ENCODE assay signal across 9 mouse cellular contexts in the genomic region with DNA sequence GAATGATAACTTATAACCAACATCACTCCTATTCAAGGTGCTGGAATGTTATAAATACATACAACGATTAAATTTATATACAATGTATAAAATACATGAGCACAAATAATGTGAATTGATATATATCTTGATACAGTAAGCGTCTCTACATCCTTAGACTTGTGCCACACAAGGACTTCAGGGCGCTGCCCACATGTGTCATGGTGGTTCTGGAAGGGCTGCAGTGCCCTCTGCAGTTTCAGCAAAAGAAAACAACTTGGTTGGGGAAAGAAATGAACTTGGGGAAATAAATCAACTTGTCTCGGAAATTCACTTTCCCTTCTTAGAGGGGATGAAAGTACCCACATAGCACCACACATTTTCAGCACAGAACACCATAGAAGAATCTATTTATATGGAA. TPM values are rescaled to one million over a fixed set of nuclear protein-coding genes. Genes with fewer than 3 reads are reported as not detected.
A peak's percentile ranks its signal among the peaks of the same experiment; 100 is the strongest.
DNase-seq lines count a peak whose midpoint lies in the region; ATAC-seq lines count a peak whose summit lies in the region.
"Had no signal": no experiment of that assay in that cellular context is flagged by ENCODE, and none has a peak within 500 bp of the region (broad histone marks: within the 10 kb centered on the region; RNA-seq: fewer than 3 reads in every experiment).

No protein-coding gene starts in this region.

- H3K36me3 ChIP-seq in kidney, embryonic 14.5 days (ENCODE audit: control insufficient read depth, insufficient read depth, low read length), result no peaks in the 10 kb centered on the region
- H3K36me3 ChIP-seq: embryonic facial prominence, embryonic 13.5 days; liver, embryonic 13.5 days had no signal

- H3K27me3 ChIP-seq in kidney, embryonic 14.5 days (ENCODE audit: control insufficient read depth, insufficient read depth, low read length), result no peaks in the 10 kb centered on the region
- H3K27me3 ChIP-seq: embryonic facial prominence, embryonic 13.5 days; liver, embryonic 13.5 days had no signal

- WGBS in kidney, embryonic 14.5 days, result 46% methylated on average over 4 of the region's 4 CpGs

- no peak overlapping the region for H3K4me3 ChIP-seq in kidney, embryonic 14.5 days (ENCODE audit: low read length)
- H3K4me3 ChIP-seq: embryonic facial prominence, embryonic 13.5 days; liver, embryonic 13.5 days had no signal

- no peak for DNase-seq in kidney, adult 18-20 months
- peak; percentile 18 for DNase-seq in ZHBTc4 (ENCODE audit: low read depth, low spot score)
- DNase-seq in forelimb bud, embryonic 11.5 days (ENCODE audit: low read depth, low spot score), result peak; percentile 45
- peak; percentile 16 to 43 for DNase-seq in left cerebral cortex, postnatal 25 days (ENCODE audit: low spot score in 2 of 2)
- DNase-seq in retina, embryonic 14.5 days (ENCODE audit: low spot score), result peak; percentile 65
- DNase-seq: liver, embryonic 13.5 days had no signal

- no peaks in the 10 kb centered on the region for H3K4me1 ChIP-seq in kidney, embryonic 14.5 days (ENCODE audit: control insufficient read depth, insufficient read depth, low read length)

- no peak overlapping the region for H3K4me2 ChIP-seq in kidney, embryonic 14.5 days (replicated peaks; ENCODE audit: low read depth, low read length)
- H3K4me2 ChIP-seq: embryonic facial prominence, embryonic 13.5 days; liver, embryonic 13.5 days had no signal

- peak; percentile 63; the same call in 1 of the 2 replicates for ATAC-seq in kidney, embryonic 14.5 days (ENCODE audit: low FRiP score, low TSS enrichment)
- ATAC-seq in CD4-positive, CD25-positive, alpha-beta regulatory T cell, adult 4 months, result peak; percentile 54

- no peak overlapping the region for H3K27ac ChIP-seq in kidney, embryonic 14.5 days (ENCODE audit: low read depth, low read length)
- H3K27ac ChIP-seq: embryonic facial prominence, embryonic 13.5 days; liver, embryonic 13.5 days had no signal

- no peak overlapping the region for H3K9ac ChIP-seq in kidney, embryonic 14.5 days (ENCODE audit: low read depth, low read length)
- H3K9ac ChIP-seq: embryonic facial prominence, embryonic 13.5 days; liver, embryonic 13.5 days had no signal

- no peaks in the 10 kb centered on the region for H3K9me3 ChIP-seq in kidney, embryonic 14.5 days (ENCODE audit: control insufficient read depth, low read length)
- H3K9me3 ChIP-seq: embryonic facial prominence, embryonic 13.5 days; liver, embryonic 13.5 days had no signal

- intact Hi-C loops in left cerebral cortex, postnatal 25 days (cut with DNase I), result loop anchor here (2.0 kb wide), 1 partner anchor 558 kb away; no protein-coding TSS in a partner anchor

RNA-seq across cellular contexts. Expression of gene Cenpe, which starts 5.7 kb away (rescaled TPM):
- 46.7 and 49.3 TPM in 2 replicates for polyA plus RNA-seq in kidney, embryonic 14.5 days (2014; fragmentation: Nextera tagmentation; extraction: Ambion mirVana)
- 1 to 10 TPM; 2.4 to 3.8 TPM for polyA plus RNA-seq in CD4-positive, CD25-positive, alpha-beta regulatory T cell, adult 4 months (2017; shearing (Covaris generic))
- 1 to 10 TPM in 1 of 2 experiments, under 1 TPM in 1; 0.71 to 1.3 TPM for total RNA-seq in left cerebral cortex, postnatal 25 days (2021)
